Mouse (Mus musculus) hindbrain, embryonic 11.5 days (tissue): Measurements from ENCODE around the gene Fam166b. TPM values are rescaled to one million over a fixed set of nuclear protein-coding genes. Genes with fewer than 3 reads are reported as not detected.

Experiments used
- ATAC-seq: fragments of 200-750 bp; cut with Nextera tagmentation; 2 replicates; pipeline ENCODE4 v1.8.0; 2017; ENCODE audit warnings: mild to moderate bottlenecking, moderate TSS enrichment, moderate library complexity; ENCODE audit not compliant: low FRiP score
- DNase-seq: peaks from one replicate; pipeline ENCODE4 v3.0.0-alpha.2; 2015; ENCODE audit warnings: low spot score
- H3K27ac ChIP-seq: fragments of 300-500 bp; sonication (generic); 2 replicates; pipeline ENCODE4 v1.5.1; 2014; ENCODE audit warnings: mild to moderate bottlenecking, low read depth, low read length
- H3K27me3 ChIP-seq: fragments of 300-500 bp; sonication (generic); 2 replicates; pipeline ENCODE4 v1.6.1; 2014; ENCODE audit warnings: mild to moderate bottlenecking, low read length, moderate library complexity, mixed read lengths; ENCODE audit not compliant: control insufficient read depth, insufficient read depth
- H3K36me3 ChIP-seq: fragments of 300-500 bp; sonication (generic); 2 replicates; pipeline ENCODE4 v1.6.1; 2014; ENCODE audit warnings: mild to moderate bottlenecking, low read length, moderate library complexity, mixed read lengths; ENCODE audit not compliant: control insufficient read depth, insufficient read depth
- H3K4me1 ChIP-seq: fragments of 300-500 bp; sonication (generic); replicated peaks from 2 replicates; pipeline ENCODE4 v1.6.1; 2014; ENCODE audit warnings: low read length, mixed read lengths; ENCODE audit not compliant: control insufficient read depth, insufficient read depth
- H3K4me2 ChIP-seq: fragments of 300-500 bp; sonication (generic); replicated peaks from 2 replicates; pipeline ENCODE4 v1.6.1; 2014; ENCODE audit warnings: mild to moderate bottlenecking, low read depth, low read length
- H3K4me3 ChIP-seq: fragments of 300-500 bp; sonication (generic); 2 replicates; pipeline ENCODE4 v1.5.1; 2014; ENCODE audit warnings: low read depth, low read length
- H3K9ac ChIP-seq: fragments of 300-500 bp; sonication (generic); 2 replicates; pipeline ENCODE4 v1.6.1; 2014; ENCODE audit warnings: low read depth, low read length
- H3K9me3 ChIP-seq: fragments of 300-500 bp; sonication (generic); 2 replicates; pipeline ENCODE4 v1.6.1; 2016; ENCODE audit warnings: low read length; ENCODE audit not compliant: control insufficient read depth
- WGBS: fragments of 180-500 bp; shearing (Covaris S2); extraction: QIAGEN DNeasy Blood & Tissue Kit; methylation state at CpG from one replicate; pipeline ENCODE4 v1.1.7; 2014; 5-methylcytosine and 5-hydroxymethylcytosine counted together
- polyA plus RNA-seq: library from polyadenylated mRNA; unstranded; fragments of >200 nt; fragmentation: Nextera tagmentation; extraction: Ambion mirVana; gene quantifications from 2 replicates; pipeline ENCODE4 v1.2.1, GENCODE M21; 2014

Fam166b gene
- polyA plus RNA-seq, 1 experiment from 2014 or later, result 0.26 TPM

DNA sequence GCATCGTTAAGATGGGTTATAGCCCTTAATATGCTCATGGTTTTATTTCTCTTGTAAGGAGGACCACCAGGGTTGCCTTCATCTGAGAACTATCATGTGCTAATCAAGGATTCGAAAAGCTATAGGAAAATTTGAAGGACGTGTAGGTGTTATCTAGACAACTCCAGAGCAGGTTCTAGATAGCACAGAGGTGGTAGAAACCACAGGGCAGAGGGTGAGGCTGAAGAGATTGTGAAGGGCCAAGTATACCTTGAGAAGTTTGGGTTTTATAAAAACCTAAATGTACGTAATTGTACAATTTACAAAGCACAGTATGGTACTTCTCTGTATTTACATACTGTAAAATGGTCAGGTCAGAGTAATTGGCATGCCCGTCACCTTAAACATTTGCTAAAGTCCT is 33.8 kb downstream of the Fam166b start:
- Histone ChIP-seq H3K4me2 (no peak overlapping the region), H3K36me3 (no peaks in the 10 kb centered on the region), H3K4me1 (no peaks in the 10 kb centered on the region), H3K27me3 (no peaks in the 10 kb centered on the region), H3K9me3 (no peaks in the 10 kb centered on the region), H3K4me3 (no peak overlapping the region), H3K27ac (no peak overlapping the region), H3K9ac (no peak overlapping the region)
- WGBS, result 91% methylated on average over 5 of the region's 5 CpGs
- ATAC-seq, result no peak
- no peak for DNase-seq

DNA sequence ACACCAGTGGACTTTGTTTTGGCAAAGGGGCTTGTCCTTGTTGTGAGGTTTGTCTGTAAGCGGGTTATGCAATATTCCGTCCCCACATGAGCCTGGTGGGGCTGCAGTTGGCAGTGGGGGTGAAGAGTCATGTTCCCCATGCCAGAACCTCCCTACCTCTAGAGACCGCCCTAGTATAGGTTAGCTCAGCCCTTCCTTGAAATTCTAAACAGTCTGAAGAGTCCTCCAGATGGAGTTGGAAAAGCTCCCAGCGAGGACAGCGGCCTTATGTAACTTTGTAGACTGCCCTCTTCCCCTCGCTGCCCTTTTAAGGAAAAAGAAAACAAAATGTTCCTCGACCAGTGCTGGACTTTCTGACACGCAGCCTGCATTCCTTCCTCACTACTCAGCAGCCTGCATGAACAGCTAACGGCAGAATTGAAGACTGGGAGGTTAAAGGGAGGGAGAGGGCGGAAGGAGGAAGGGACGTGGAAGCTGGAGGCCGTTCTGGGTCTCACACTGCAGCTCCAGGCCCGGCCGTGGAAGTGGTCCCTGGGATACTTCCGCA is 34.5 kb downstream of the Fam166b start:
- H3K27me3 ChIP-seq, result no peaks in the 10 kb centered on the region
- ATAC-seq, result no peak
- 58% methylated on average over 15 of the region's 15 CpGs for WGBS
- no peak overlapping the region for H3K4me3 ChIP-seq
- no peak overlapping the region for H3K27ac ChIP-seq
- no peak overlapping the region for H3K9ac ChIP-seq
- no peak for DNase-seq
- no peak overlapping the region for H3K4me2 ChIP-seq
- H3K36me3 ChIP-seq, result no peaks in the 10 kb centered on the region
- no peaks in the 10 kb centered on the region for H3K4me1 ChIP-seq
- no peaks in the 10 kb centered on the region for H3K9me3 ChIP-seq

DNA sequence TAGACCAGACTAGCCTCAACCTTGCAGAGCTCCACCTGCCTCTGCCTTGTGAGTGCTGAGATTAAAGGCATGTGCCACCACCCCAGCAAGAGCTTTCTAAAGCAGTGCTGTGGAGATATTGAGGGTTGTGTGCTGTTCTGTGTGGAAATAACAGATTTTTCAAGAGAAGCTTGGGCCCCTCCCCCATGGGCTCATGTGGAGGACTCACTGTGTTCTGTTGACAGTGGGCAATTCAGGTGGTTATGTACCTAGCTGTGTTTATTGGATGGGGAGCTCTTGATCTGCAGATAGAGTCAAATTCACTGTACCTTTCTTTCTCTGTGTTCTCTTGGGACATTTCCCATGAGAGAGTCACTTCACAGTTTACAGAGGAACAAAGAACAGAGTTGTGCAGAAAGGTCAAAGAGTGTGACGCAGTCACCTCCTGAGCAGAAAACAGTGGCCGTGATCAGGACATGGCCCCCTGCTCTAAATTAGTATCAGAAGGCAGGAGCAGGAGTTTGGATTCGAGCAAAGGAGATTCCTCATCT is 37.3 kb downstream of the Fam166b start:
- Histone ChIP-seq H3K4me1 (no peaks in the 10 kb centered on the region), H3K9me3 (no peaks in the 10 kb centered on the region), H3K27ac (no peak overlapping the region), H3K27me3 (no peaks in the 10 kb centered on the region), H3K36me3 (no peaks in the 10 kb centered on the region), H3K4me3 (no peak overlapping the region), H3K4me2 (no peak overlapping the region), H3K9ac (no peak overlapping the region)
- 61% methylated on average over 3 of the region's 3 CpGs for WGBS
- no peak for DNase-seq
- no peak for ATAC-seq

DNA sequence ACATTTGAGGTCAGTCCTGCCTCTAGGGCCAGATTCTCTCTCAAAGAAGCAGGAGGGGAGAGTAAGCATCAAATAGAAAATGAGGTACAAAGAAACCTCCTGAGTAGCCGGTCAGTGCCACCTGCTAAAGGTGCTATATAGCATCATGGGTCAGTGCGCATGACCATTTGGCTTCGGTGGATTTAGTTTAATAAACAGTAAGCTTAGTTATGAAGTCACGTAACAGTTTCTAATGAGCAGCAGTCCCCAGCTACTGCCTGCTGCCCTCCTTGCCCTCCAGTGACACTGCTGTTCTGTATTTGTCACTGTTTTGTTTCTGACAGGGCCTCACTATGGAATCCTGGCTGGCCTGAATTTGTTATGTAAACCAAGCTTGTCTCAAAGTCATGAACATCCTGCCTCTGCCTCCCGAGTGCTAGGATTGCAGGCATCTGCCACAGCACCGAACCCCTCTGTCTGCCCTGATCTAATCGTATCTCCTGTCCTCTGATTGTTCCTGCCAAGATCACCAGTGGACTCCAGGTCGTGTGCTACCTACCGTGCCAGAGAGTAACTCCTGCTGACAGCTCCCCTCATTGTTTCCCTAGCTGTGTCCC is 39.0 kb downstream of the Fam166b start:
- H3K4me2 ChIP-seq, result no peak overlapping the region
- H3K27ac ChIP-seq, result no peak overlapping the region
- no peak for DNase-seq

DNA sequence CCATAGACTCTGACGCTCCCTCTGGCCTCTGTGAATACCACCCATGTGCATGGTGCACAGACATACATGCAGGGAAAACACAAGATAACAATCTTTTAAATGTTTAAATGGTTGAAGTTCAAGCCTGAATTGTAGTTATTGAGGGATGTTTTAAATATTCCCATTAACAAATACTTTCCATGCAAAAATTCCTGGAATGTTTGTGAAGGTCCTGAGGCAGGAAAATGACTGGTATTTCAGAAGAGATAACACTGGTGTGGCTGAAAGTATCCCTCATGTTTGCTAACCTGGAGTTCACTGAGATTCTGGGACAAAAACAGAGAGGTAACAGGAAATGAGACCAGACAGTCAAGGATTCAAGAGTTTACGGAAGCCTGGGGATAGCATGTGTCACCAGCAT is 39.5 kb downstream of the Fam166b start:
- H3K27me3 ChIP-seq, result no peaks in the 10 kb centered on the region
- DNase-seq, result no peak
- H3K4me1 ChIP-seq, result no peaks in the 10 kb centered on the region
- no peaks in the 10 kb centered on the region for H3K36me3 ChIP-seq
- no peak overlapping the region for H3K9ac ChIP-seq
- H3K4me2 ChIP-seq, result no peak overlapping the region
- H3K9me3 ChIP-seq, result no peaks in the 10 kb centered on the region
- no peak for ATAC-seq
- whole genome bisulfite sequencing, result 86% methylated on average over 2 of the region's 2 CpGs
- no peak overlapping the region for H3K27ac ChIP-seq
- H3K4me3 ChIP-seq, result no peak overlapping the region

More for the DNA sequence above, 39.0 kb downstream of the Fam166b start:
- H3K9me3 ChIP-seq, result no peaks in the 10 kb centered on the region
- WGBS, result 65% methylated on average over 9 of the region's 9 CpGs
- ATAC-seq, result no peak
- H3K27me3 ChIP-seq, result no peaks in the 10 kb centered on the region
- no peak overlapping the region for H3K9ac ChIP-seq
- no peaks in the 10 kb centered on the region for H3K36me3 ChIP-seq
- no peaks in the 10 kb centered on the region for H3K4me1 ChIP-seq
- no peak overlapping the region for H3K4me3 ChIP-seq

DNA sequence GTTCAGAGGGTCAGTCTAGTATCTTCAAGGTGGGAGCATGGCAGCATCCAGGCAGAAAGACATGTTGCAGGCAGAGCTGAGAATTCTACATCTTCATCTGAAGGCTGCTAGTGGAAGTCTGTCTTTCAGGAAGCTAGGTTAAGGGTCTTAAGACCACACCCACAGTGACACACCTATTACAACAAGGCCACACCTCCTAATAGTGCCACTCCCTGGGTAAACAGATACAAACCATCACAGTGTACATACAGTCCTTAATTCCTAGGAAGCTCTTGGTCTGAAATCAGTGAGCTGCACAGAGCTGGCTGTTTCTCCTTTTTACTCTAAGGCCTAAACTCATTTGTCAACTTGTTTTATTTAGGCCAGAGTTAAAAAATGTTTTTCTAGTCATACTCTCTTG is 42.0 kb downstream of the Fam166b start:
- Histone ChIP-seq H3K4me2 (no peak overlapping the region), H3K9ac (no peak overlapping the region), H3K4me1 (no peaks in the 10 kb centered on the region), H3K9me3 (no peaks in the 10 kb centered on the region), H3K27ac (no peak overlapping the region), H3K4me3 (no peak overlapping the region), H3K36me3 (no peaks in the 10 kb centered on the region), H3K27me3 (no peaks in the 10 kb centered on the region)
- no peak for DNase-seq
- no peak for ATAC-seq

DNA sequence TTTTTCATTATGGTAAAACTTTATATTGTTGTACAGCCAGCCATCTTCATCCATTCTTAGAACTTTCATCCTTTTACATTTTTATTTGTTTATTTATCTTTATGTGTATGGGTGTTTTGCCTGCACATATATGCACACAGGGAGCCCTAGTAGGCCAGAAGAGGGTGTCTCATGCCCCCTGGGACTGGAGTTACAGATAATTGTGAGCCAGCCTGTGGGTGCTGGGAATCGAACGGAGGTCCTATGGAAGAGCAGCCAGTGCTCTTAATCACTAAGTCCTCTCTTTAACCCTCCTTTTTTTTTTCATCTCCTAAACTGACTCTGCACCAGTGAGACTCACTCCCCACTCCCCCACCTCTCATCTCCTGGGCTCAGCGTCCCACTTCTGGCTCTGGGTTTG is 44.4 kb downstream of the Fam166b start:
- Histone ChIP-seq H3K4me3 (no peak overlapping the region), H3K4me1 (peaks cover 5% of the 10 kb centered on the region; the same call in 1 of the 2 replicates), H3K27ac (no peak overlapping the region), H3K27me3 (no peaks in the 10 kb centered on the region), H3K9ac (no peak overlapping the region), H3K4me2 (no peak overlapping the region), H3K9me3 (no peaks in the 10 kb centered on the region), H3K36me3 (no peaks in the 10 kb centered on the region)
- DNase-seq, result no peak
- WGBS, result 88% methylated on average over 3 of the region's 3 CpGs
- ATAC-seq, result no peak

DNA sequence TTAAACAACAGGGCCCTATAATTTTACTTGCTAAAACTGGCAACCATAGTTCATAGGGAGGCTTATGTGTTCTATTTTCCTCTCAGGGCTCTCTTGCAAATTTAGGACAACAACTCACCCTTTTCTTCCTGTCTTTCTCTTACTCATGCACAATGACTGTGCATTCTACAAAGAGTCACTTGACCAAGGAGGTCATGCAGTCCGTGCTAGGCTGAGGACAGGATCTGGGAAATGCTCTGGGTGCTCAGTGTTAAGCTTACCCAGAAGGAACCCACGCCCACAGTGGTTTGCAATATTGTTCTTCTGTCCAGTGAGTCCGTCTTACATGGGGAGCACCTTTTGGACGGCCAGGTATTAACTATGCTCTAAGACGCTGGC is 44.9 kb downstream of the Fam166b start:
- no peaks in the 10 kb centered on the region for H3K27me3 ChIP-seq
- H3K9ac ChIP-seq, result no peak overlapping the region
- no peak overlapping the region for H3K27ac ChIP-seq
- 85% methylated on average over 5 of the region's 5 CpGs for WGBS
- H3K9me3 ChIP-seq, result no peaks in the 10 kb centered on the region
- ATAC-seq (no peak), DNase-seq (no peak)
- no peaks in the 10 kb centered on the region for H3K36me3 ChIP-seq
- H3K4me2 ChIP-seq, result no peak overlapping the region
- H3K4me3 ChIP-seq, result no peak overlapping the region
- peaks cover 5% of the 10 kb centered on the region; the same call in 1 of the 2 replicates for H3K4me1 ChIP-seq
